Mouse (Mus musculus): ENCODE results near the gene Olfr1367. TPM values are rescaled to one million over a fixed set of nuclear protein-coding genes. Genes with fewer than 3 reads are reported as not detected.
"Not testable (repeated sequence)": the region's sequence is repeated elsewhere in the genome, so short reads cannot be mapped to it uniquely, and the experiment has no call there.

Olfr1367 gene
- total RNA-seq, 2 experiments from 2014 or later: not detected

DNA sequence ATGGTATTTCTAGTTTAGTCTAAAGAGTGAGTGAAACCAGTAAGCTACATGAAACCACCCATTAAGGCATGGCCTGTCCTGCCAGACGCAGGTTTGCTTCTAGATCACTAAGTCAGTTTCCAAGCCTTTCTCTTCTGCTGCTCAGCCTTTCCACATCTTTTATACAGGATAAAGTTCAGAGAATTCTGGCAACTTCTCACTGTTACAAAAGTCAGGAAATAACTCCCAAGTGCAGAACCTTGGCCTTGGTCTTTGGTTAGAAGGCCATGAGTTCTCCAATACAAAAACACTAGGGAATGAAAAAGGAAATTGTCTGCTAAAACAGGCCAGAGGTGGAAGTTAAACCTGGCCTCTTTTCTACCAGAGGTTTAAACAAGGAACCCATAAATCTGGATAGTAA is 48.5 kb downstream of the Olfr1367 start:
- no peak for ATAC-seq (replicated peaks; ENCODE audit: low FRiP score, poor library complexity, severe bottlenecking)

DNA sequence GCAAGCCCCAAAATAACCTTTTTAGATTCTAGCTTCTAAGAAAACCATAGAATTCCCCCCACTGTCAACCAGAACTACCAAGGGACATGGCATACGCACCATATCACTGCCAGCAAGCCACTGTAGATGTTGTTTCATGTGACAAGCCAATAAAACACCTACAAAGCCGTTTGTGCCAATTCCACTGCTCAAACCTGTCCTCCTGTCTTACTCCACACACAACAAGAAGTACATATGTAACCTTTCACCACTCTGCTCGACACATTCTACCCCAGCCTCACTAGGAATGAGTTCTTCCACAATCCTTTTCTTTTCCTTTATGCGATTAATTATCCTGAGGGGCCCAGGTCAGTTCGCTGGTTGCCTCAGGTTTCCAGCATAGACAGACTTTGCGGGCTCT is 48.9 kb downstream of the Olfr1367 start:
- ATAC-seq (replicated peaks; ENCODE audit: low FRiP score, poor library complexity, severe bottlenecking): no peak

DNA sequence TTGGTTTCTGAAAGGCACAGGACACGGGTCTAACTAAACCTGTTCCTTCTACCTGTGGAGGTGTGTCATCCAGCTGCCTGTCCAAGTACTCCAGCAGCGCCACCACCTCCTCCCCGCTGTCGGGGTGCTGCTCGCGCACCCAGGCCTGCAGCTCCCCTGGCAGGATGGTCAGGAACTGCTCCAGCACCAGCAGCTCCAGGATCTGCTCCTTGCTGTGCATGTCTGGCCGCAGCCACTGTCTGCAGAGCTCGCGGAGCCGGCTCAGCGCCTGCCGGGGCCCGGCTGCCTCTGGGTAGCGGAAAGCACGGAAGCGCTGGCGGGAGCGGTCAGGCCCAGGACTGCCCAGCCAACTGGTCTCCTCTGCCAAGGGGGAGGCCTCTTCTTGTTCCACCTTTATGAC is 49.3 kb downstream of the Olfr1367 start:
- ATAC-seq (replicated peaks; ENCODE audit: low FRiP score, poor library complexity, severe bottlenecking): not testable (repeated sequence)

DNA sequence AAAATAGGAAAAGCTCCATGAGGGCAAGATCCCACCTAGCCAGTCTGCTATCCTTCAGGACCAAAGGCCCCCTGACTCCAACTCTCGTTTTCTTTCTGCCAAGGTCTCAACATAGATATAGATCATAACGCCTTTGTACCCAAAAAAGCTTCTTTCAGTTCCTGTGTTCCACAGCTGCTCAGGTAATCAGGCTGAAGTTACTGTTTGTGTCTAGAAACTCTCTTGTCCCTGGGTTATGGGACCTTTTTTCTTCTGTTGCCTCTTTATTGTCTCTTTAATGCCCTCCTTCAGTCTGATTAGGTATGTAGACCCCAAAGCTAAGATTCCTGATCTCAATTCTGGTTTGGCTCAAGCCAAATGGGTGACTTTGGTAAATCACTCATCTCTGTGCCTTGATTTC is 50.8 kb downstream of the Olfr1367 start:
- no peak for ATAC-seq (replicated peaks; ENCODE audit: low FRiP score, poor library complexity, severe bottlenecking)

Other genes with a start within 250 kb of the Olfr1367 start
- not detected in 2 replicates for gene Olfr1369-ps1, start 235.4 kb upstream of the Olfr1367 start, total RNA-seq (2015; ENCODE audit: low replicate concordance)
- not detected in 2 replicates for gene Olfr1369-ps1, start 235.4 kb upstream of the Olfr1367 start, total RNA-seq (2017; ENCODE audit: low replicate concordance)
- not detected in 2 replicates for gene Olfr263, start 217.3 kb upstream of the Olfr1367 start, total RNA-seq (2015; ENCODE audit: low replicate concordance)
- gene Olfr263, start 217.3 kb upstream of the Olfr1367 start, total RNA-seq (2017; ENCODE audit: low replicate concordance): not detected in 2 replicates
- not detected in 2 replicates for gene Olfr1368, start 201.0 kb upstream of the Olfr1367 start, total RNA-seq (2015; ENCODE audit: low replicate concordance)
- gene Olfr1368, start 201.0 kb upstream of the Olfr1367 start, total RNA-seq (2017; ENCODE audit: low replicate concordance): not detected in 2 replicates
- 29.6 and 37.3 TPM in 2 replicates for gene Trim27, start 167.5 kb upstream of the Olfr1367 start, total RNA-seq (2015; ENCODE audit: low replicate concordance)
- gene Trim27, start 167.5 kb upstream of the Olfr1367 start, total RNA-seq (2017; ENCODE audit: low replicate concordance): 60.8 and 61.5 TPM in 2 replicates
- not detected in 2 replicates for gene Gpx5, start 54.2 kb upstream of the Olfr1367 start, total RNA-seq (2015; ENCODE audit: low replicate concordance)
- not detected in 2 replicates for gene Gpx5, start 54.2 kb upstream of the Olfr1367 start, total RNA-seq (2017; ENCODE audit: low replicate concordance)
- gene Gpx6, start 34.8 kb upstream of the Olfr1367 start, total RNA-seq (2015; ENCODE audit: low replicate concordance): not detected in 2 replicates
- not detected in 2 replicates for gene Gpx6, start 34.8 kb upstream of the Olfr1367 start, total RNA-seq (2017; ENCODE audit: low replicate concordance)
- gene Zscan12, start 15.9 kb downstream of the Olfr1367 start, total RNA-seq (2015; ENCODE audit: low replicate concordance): 2.9 TPM in 1 of 2 replicates, not detected in the other
- 0.98 and 3.3 TPM in 2 replicates for gene Zscan12, start 15.9 kb downstream of the Olfr1367 start, total RNA-seq (2017; ENCODE audit: low replicate concordance)
- gene Zkscan3, start 55.8 kb downstream of the Olfr1367 start, total RNA-seq (2015; ENCODE audit: low replicate concordance): 33.5 and 39.4 TPM in 2 replicates
- gene Zkscan3, start 55.8 kb downstream of the Olfr1367 start, total RNA-seq (2017; ENCODE audit: low replicate concordance): 23.8 and 29.0 TPM in 2 replicates
- gene Pgbd1, start 94.1 kb downstream of the Olfr1367 start, total RNA-seq (2015; ENCODE audit: low replicate concordance): not detected in 2 replicates
- gene Pgbd1, start 94.1 kb downstream of the Olfr1367 start, total RNA-seq (2017; ENCODE audit: low replicate concordance): not detected in 2 replicates
- gene Zscan26, start 106.8 kb downstream of the Olfr1367 start, total RNA-seq (2015; ENCODE audit: low replicate concordance): 4.7 and 8.0 TPM in 2 replicates
- 0.98 and 3.2 TPM in 2 replicates for gene Zscan26, start 106.8 kb downstream of the Olfr1367 start, total RNA-seq (2017; ENCODE audit: low replicate concordance)
- gene Nkapl, start 121.6 kb downstream of the Olfr1367 start, total RNA-seq (2015; ENCODE audit: low replicate concordance): not detected in 2 replicates
- not detected in 2 replicates for gene Nkapl, start 121.6 kb downstream of the Olfr1367 start, total RNA-seq (2017; ENCODE audit: low replicate concordance)
- not detected in 2 replicates for gene Zkscan4, start 132.0 kb downstream of the Olfr1367 start, total RNA-seq (2015; ENCODE audit: low replicate concordance)
- not detected in 2 replicates for gene Zkscan4, start 132.0 kb downstream of the Olfr1367 start, total RNA-seq (2017; ENCODE audit: low replicate concordance)
- gene Gm10065, start 132.5 kb downstream of the Olfr1367 start, total RNA-seq (2015; ENCODE audit: low replicate concordance): not detected in 2 replicates
- not detected in 2 replicates for gene Gm10065, start 132.5 kb downstream of the Olfr1367 start, total RNA-seq (2017; ENCODE audit: low replicate concordance)
- gene AK157302, start 148.3 kb downstream of the Olfr1367 start, total RNA-seq (2015; ENCODE audit: low replicate concordance): 2.9 and 8.4 TPM in 2 replicates
- 2.0 and 4.1 TPM in 2 replicates for gene AK157302, start 148.3 kb downstream of the Olfr1367 start, total RNA-seq (2017; ENCODE audit: low replicate concordance)
- gene Gm11273, start 154.5 kb downstream of the Olfr1367 start, total RNA-seq (2015; ENCODE audit: low replicate concordance): 4.2 TPM in 1 of 2 replicates, not detected in the other
- 1.5 TPM in 1 of 2 replicates, not detected in the other for gene Gm11273, start 154.5 kb downstream of the Olfr1367 start, total RNA-seq (2017; ENCODE audit: low replicate concordance)
- gene Zkscan8, start 184.2 kb downstream of the Olfr1367 start, total RNA-seq (2015; ENCODE audit: low replicate concordance): 4.0 and 11.7 TPM in 2 replicates
- gene Zkscan8, start 184.2 kb downstream of the Olfr1367 start, total RNA-seq (2017; ENCODE audit: low replicate concordance): 1.3 and 1.7 TPM in 2 replicates
- not detected in 2 replicates for gene Olfr1366, start 195.9 kb downstream of the Olfr1367 start, total RNA-seq (2015; ENCODE audit: low replicate concordance)
- gene Olfr1366, start 195.9 kb downstream of the Olfr1367 start, total RNA-seq (2017; ENCODE audit: low replicate concordance): not detected in 2 replicates
- not detected in 2 replicates for gene Olfr1535, start 213.0 kb downstream of the Olfr1367 start, total RNA-seq (2015; ENCODE audit: low replicate concordance)
- not detected in 2 replicates for gene Olfr1535, start 213.0 kb downstream of the Olfr1367 start, total RNA-seq (2017; ENCODE audit: low replicate concordance)
- not detected in 2 replicates for gene Olfr1364, start 234.8 kb downstream of the Olfr1367 start, total RNA-seq (2015; ENCODE audit: low replicate concordance)
- not detected in 2 replicates for gene Olfr1364, start 234.8 kb downstream of the Olfr1367 start, total RNA-seq (2017; ENCODE audit: low replicate concordance)

Data from erythroid progenitor cell, adult 5-6 weeks (primary cell).